Mouse (Mus musculus) MEL (cell line): ENCODE measurements around the gene Fbln1.

Experiments
- CHD2 ChIP-seq: IDR thresholded peaks from 2 replicates; pipeline ENCODE4 v1.6.1; 2011; ENCODE audit warnings: low read length, improper control_type of control experiment
- POLR2A ChIP-seq, 2 experiments: IDR thresholded peaks; 2 replicates each; pipeline ENCODE4 v1.6.1; 2011 to 2012; ENCODE audit warnings: low read length in 2 of 2, mild to moderate bottlenecking in 2 of 2, control low read depth in 1 of 2, improper control_type of control experiment in 1 of 2, low read depth in 1 of 2, moderate library complexity in 1 of 2; ENCODE audit not compliant: control insufficient read depth in 1 of 2, insufficient read depth in 1 of 2, poor library complexity in 1 of 2
- TBP ChIP-seq: IDR thresholded peaks from 2 replicates; pipeline ENCODE4 v1.8.0; 2011; ENCODE audit warnings: low read depth, low read length, improper control_type of control experiment
- ZMIZ1 ChIP-seq: IDR thresholded peaks from 2 replicates; pipeline ENCODE4 v1.6.1; 2012; ENCODE audit warnings: low read depth, mild to moderate bottlenecking, inconsistent platforms, low read length, improper control_type of control experiment, moderate library complexity

DNA sequence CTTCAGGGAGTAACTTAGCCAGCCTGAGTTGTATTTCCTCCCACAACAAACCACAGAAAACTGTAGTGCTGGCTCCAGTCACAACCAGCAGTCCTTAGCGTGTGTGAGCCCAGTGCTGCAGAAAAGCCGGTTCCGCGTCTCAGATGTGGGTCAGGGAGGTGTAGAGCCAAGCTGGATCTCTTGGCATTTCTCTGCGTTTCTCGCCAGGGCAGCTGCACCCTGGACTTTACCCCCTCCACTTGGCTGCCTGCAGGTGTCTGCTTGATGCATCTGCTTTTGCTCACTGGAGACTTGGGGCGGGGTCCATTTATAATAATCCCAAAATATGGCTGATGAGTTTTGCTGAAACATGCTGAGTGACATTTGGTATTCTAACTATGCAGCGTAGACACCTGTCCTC, 71.5 kb downstream of the Fbln1 start:
- TF ChIP-seq TBP, result no peak
- TF ChIP-seq ZMIZ1, result no peak
- no peak for TF ChIP-seq CHD2
- no peak for TF ChIP-seq POLR2A (IDR thresholded peaks at IDR 0.05; ENCODE audit: control insufficient read depth in 1 of 2, insufficient read depth in 1 of 2, low read depth in 1 of 2, low read length in 2 of 2, poor library complexity in 1 of 2)
